Mouse (Mus musculus) E14TG2a.4 (cell line): ENCODE data around the gene Tex52.

ENCODE experiments used
- H3K27me3 ChIP-seq: 2 replicates; pipeline ENCODE4 v1.6.1; 2014; ENCODE audit warnings: low read length, control low read depth; ENCODE audit not compliant: insufficient read depth
- H3K36me3 ChIP-seq: 2 replicates; pipeline ENCODE4 v1.6.1; 2014; ENCODE audit warnings: low read length, control low read depth; ENCODE audit not compliant: insufficient read depth
- H3K4me1 ChIP-seq: replicated peaks from 2 replicates; pipeline ENCODE4 v1.6.1; 2014; ENCODE audit warnings: low read depth, low read length, control low read depth
- H3K4me3 ChIP-seq: replicated peaks from 2 replicates; pipeline ENCODE4 v1.5.1; 2014; ENCODE audit warnings: mild to moderate bottlenecking, low read length
- H3K9me3 ChIP-seq: 2 replicates; pipeline ENCODE4 v1.6.1; 2014; ENCODE audit warnings: low read length, control low read depth
- CTCF ChIP-seq: conservative IDR thresholded peaks from 2 replicates; pipeline ENCODE4 v1.5.1; 2014; ENCODE audit warnings: low read length
- NANOG ChIP-seq: IDR thresholded peaks from 2 replicates; pipeline ENCODE4 v1.6.1; 2014; ENCODE audit warnings: borderline replicate concordance, low read length, mixed read lengths
- POU5F1 ChIP-seq: IDR thresholded peaks from 2 replicates; pipeline ENCODE4 v1.6.1; 2014; ENCODE audit warnings: low read length, borderline replicate concordance

Tex52 gene

GRCm38 (mm10) chr6:128421036-128421435 is 45.8 kb downstream of the Tex52 start:
- Histone ChIP-seq H3K27me3 (no peaks in the 10 kb centered on the region), H3K9me3 (no peaks in the 10 kb centered on the region)
- TF ChIP-seq CTCF (no peak), NANOG (no peak), POU5F1 (no peak)

GRCm38 (mm10) chr6:128421480-128421879 is 46.2 kb downstream of the Tex52 start:
- TF ChIP-seq NANOG (no peak), POU5F1 (no peak), CTCF (no peak)
- peaks cover 53% of the 10 kb centered on the region for H3K36me3 ChIP-seq
- peaks cover 51% of the 10 kb centered on the region for H3K4me1 ChIP-seq
- H3K27me3 ChIP-seq: no peaks in the 10 kb centered on the region
- H3K4me3 ChIP-seq: no peak overlapping the region
- H3K9me3 ChIP-seq: no peaks in the 10 kb centered on the region

More at GRCm38 (mm10) chr6:128421036-128421435, 45.8 kb downstream of the Tex52 start:
- H3K4me1 ChIP-seq: peaks cover 48% of the 10 kb centered on the region
- H3K4me3 ChIP-seq: no peak overlapping the region
- peaks cover 50% of the 10 kb centered on the region for H3K36me3 ChIP-seq

- no peak for TF ChIP-seq NANOG
- Histone ChIP-seq H3K36me3 (peaks cover 54% of the 10 kb centered on the region), H3K4me1 (peaks cover 41% of the 10 kb centered on the region), H3K27me3 (no peaks in the 10 kb centered on the region), H3K4me3 (peak overlapping the region; percentile 87), H3K9me3 (no peaks in the 10 kb centered on the region)
These were observed 48.4 kb downstream of the Tex52 start for GRCm38 (mm10) chr6:128423496-128424268.

- Histone ChIP-seq H3K27me3 (no peaks in the 10 kb centered on the region), H3K36me3 (peaks cover 60% of the 10 kb centered on the region), H3K9me3 (no peaks in the 10 kb centered on the region), H3K4me3 (peak within 1 kb of the TSS; percentile 87), H3K4me1 (peaks cover 46% of the 10 kb centered on the region)
- TF ChIP-seq POU5F1 (no peak), NANOG (no peak), CTCF (no peak)
These were observed 49.2 kb downstream of the Tex52 start, which contains the start of gene Itfg2 for GRCm38 (mm10) chr6:128424269-128425019. TSS of gene Itfg2 (minus strand) at chr6:128424931.

- H3K36me3 ChIP-seq: peaks cover 60% of the 10 kb centered on the region
- peak overlapping the region; percentile 87 for H3K4me3 ChIP-seq
- H3K4me1 ChIP-seq: peaks cover 51% of the 10 kb centered on the region
- TF ChIP-seq NANOG: no peak
- no peak for TF ChIP-seq CTCF
- no peak for TF ChIP-seq POU5F1
- no peaks in the 10 kb centered on the region for H3K27me3 ChIP-seq
- H3K9me3 ChIP-seq: no peaks in the 10 kb centered on the region
These were observed 49.8 kb downstream of the Tex52 start for GRCm38 (mm10) chr6:128425046-128425445.

GRCm38 (mm10) chr6:128427571-128427970 is 52.3 kb downstream of the Tex52 start:
- no peaks in the 10 kb centered on the region for H3K9me3 ChIP-seq
- peaks cover 67% of the 10 kb centered on the region for H3K36me3 ChIP-seq
- TF ChIP-seq NANOG (no peak), POU5F1 (no peak), CTCF (no peak)

GRCm38 (mm10) chr6:128429300-128429699 is 54.0 kb downstream of the Tex52 start:
- Histone ChIP-seq H3K4me1 (peaks cover 70% of the 10 kb centered on the region), H3K9me3 (no peaks in the 10 kb centered on the region), H3K4me3 (no peak overlapping the region), H3K36me3 (peaks cover 81% of the 10 kb centered on the region), H3K27me3 (no peaks in the 10 kb centered on the region)
- TF ChIP-seq NANOG: no peak
- no peak for TF ChIP-seq CTCF
- no peak for TF ChIP-seq POU5F1

More at GRCm38 (mm10) chr6:128427571-128427970, 52.3 kb downstream of the Tex52 start:
- no peaks in the 10 kb centered on the region for H3K27me3 ChIP-seq
- H3K4me1 ChIP-seq: peaks cover 60% of the 10 kb centered on the region
- H3K4me3 ChIP-seq: no peak overlapping the region

GRCm38 (mm10) chr6:128429826-128430225 is 54.6 kb downstream of the Tex52 start:
- peaks cover 75% of the 10 kb centered on the region for H3K4me1 ChIP-seq
- no peak for TF ChIP-seq POU5F1
- TF ChIP-seq NANOG: no peak
- no peak for TF ChIP-seq CTCF
- no peaks in the 10 kb centered on the region for H3K9me3 ChIP-seq

More at GRCm38 (mm10) chr6:128429826-128430225, 54.6 kb downstream of the Tex52 start:
- Histone ChIP-seq H3K4me3 (no peak overlapping the region), H3K36me3 (peaks cover 87% of the 10 kb centered on the region), H3K27me3 (no peaks in the 10 kb centered on the region)
